Mouse (Mus musculus) bone marrow macrophage, adult 2 months (primary cell): ENCODE measurements at regions not wholly inside any gene's neighbourhood (a gene's known extent, or its start where the extent isn't known, plus 50 kb on each side); places are given as distances from the start of the nearest gene placed in this dataset.

ENCODE experiments used
- H3K27ac ChIP-seq: 2 replicates; pipeline ENCODE4 v1.5.1; 2012; ENCODE audit warnings: low read depth, low read length; ENCODE audit not compliant: insufficient read depth
- H3K4me1 ChIP-seq: 2 replicates; pipeline ENCODE4 v1.6.1; 2012; ENCODE audit warnings: low read length; ENCODE audit not compliant: control insufficient read depth, insufficient read depth
- H3K4me3 ChIP-seq: 2 replicates; pipeline ENCODE4 v1.5.1; 2012; ENCODE audit warnings: mild to moderate bottlenecking, low read length, moderate library complexity; ENCODE audit not compliant: insufficient read depth
- CTCF ChIP-seq: IDR thresholded peaks from 2 replicates; pipeline ENCODE4 v1.5.1; 2012; ENCODE audit warnings: low read depth, mild to moderate bottlenecking, low read length, moderate library complexity
- POLR2A ChIP-seq: IDR thresholded peaks from 2 replicates; pipeline ENCODE4 v1.6.1; 2012; ENCODE audit warnings: mild to moderate bottlenecking, low read depth, low read length, borderline replicate concordance

GRCm38 (mm10) chr1:190067181-190067580 is 103.3 kb downstream of the Prox1 start:
- Histone ChIP-seq H3K4me1 (no peaks in the 10 kb centered on the region), H3K27ac (no peak overlapping the region), H3K4me3 (no peak overlapping the region)
- TF ChIP-seq POLR2A (no peak), CTCF (no peak)

GRCm38 (mm10) chr1:190066426-190066825 is 104.1 kb downstream of the Prox1 start:
- TF ChIP-seq CTCF (no peak), POLR2A (no peak)

GRCm38 (mm10) chr1:190061560-190062295 is 108.8 kb downstream of the Prox1 start:
- H3K4me3 ChIP-seq = no peak overlapping the region
- no peak for TF ChIP-seq CTCF
- no peak for TF ChIP-seq POLR2A
- no peaks in the 10 kb centered on the region for H3K4me1 ChIP-seq
- H3K27ac ChIP-seq = no peak overlapping the region

More at GRCm38 (mm10) chr1:190066426-190066825, 104.1 kb downstream of the Prox1 start:
- no peak overlapping the region for H3K27ac ChIP-seq
- no peaks in the 10 kb centered on the region for H3K4me1 ChIP-seq
- no peak overlapping the region for H3K4me3 ChIP-seq

- no peak overlapping the region for H3K27ac ChIP-seq
- TF ChIP-seq POLR2A (no peak), CTCF (no peak)
- no peak overlapping the region for H3K4me3 ChIP-seq
- H3K4me1 ChIP-seq = no peaks in the 10 kb centered on the region
These were observed 111.5 kb downstream of the Prox1 start for GRCm38 (mm10) chr1:190059025-190059424.

- H3K4me3 ChIP-seq = no peak overlapping the region
- TF ChIP-seq POLR2A (no peak), CTCF (no peak)
- no peaks in the 10 kb centered on the region for H3K4me1 ChIP-seq
- H3K27ac ChIP-seq = no peak overlapping the region
These were observed 113.6 kb downstream of the Prox1 start for GRCm38 (mm10) chr1:190056931-190057330.

- TF ChIP-seq POLR2A = no peak
- no peak for TF ChIP-seq CTCF
- no peak overlapping the region for H3K4me3 ChIP-seq
- H3K27ac ChIP-seq = no peak overlapping the region
- H3K4me1 ChIP-seq = no peaks in the 10 kb centered on the region
These were observed 118.6 kb downstream of the Prox1 start for GRCm38 (mm10) chr1:190051903-190052302.

GRCm38 (mm10) chr1:190048521-190049170 is 121.9 kb downstream of the Prox1 start:
- Histone ChIP-seq H3K4me3 (no peak overlapping the region), H3K4me1 (no peaks in the 10 kb centered on the region), H3K27ac (no peak overlapping the region)
- TF ChIP-seq POLR2A = no peak
- TF ChIP-seq CTCF = no peak

- Histone ChIP-seq H3K4me1 (no peaks in the 10 kb centered on the region), H3K4me3 (no peak overlapping the region), H3K27ac (no peak overlapping the region)
- TF ChIP-seq CTCF (no peak), POLR2A (no peak)
These were observed 123.3 kb downstream of the Prox1 start for GRCm38 (mm10) chr1:190047201-190047600.

- Histone ChIP-seq H3K27ac (no peak overlapping the region), H3K4me1 (no peaks in the 10 kb centered on the region), H3K4me3 (no peak overlapping the region)
- TF ChIP-seq POLR2A = no peak
- no peak for TF ChIP-seq CTCF
These were observed 123.6 kb upstream of the Smyd2 start for GRCm38 (mm10) chr1:190045797-190046196.

GRCm38 (mm10) chr1:190044036-190044435 is 121.9 kb upstream of the Smyd2 start:
- Histone ChIP-seq H3K4me3 (no peak overlapping the region), H3K4me1 (no peaks in the 10 kb centered on the region), H3K27ac (no peak overlapping the region)
- TF ChIP-seq POLR2A = no peak
- TF ChIP-seq CTCF = no peak
